Mouse (Mus musculus) myocyte (in vitro differentiated cells): Measurements from ENCODE around the gene Gas2l3. TPM values are rescaled to one million over a fixed set of nuclear protein-coding genes. Genes with fewer than 3 reads are reported as not detected.

ENCODE experiments used
- H3K27me3 ChIP-seq: one replicate; pipeline ENCODE4 v1.6.1; 2011; ENCODE audit not compliant: control insufficient read depth, insufficient read depth, insufficient read length
- H3K36me3 ChIP-seq: one replicate; pipeline ENCODE4 v1.6.1; 2011; ENCODE audit not compliant: control insufficient read depth, insufficient read depth
- H3K4me2 ChIP-seq: one replicate; pipeline ENCODE4 v1.6.1; 2011; ENCODE audit warnings: low read depth, control low read depth
- H3K4me3 ChIP-seq: one replicate; pipeline ENCODE4 v1.5.1; 2011; ENCODE audit warnings: mild to moderate bottlenecking, control low read depth, moderate library complexity
- H3K79me2 ChIP-seq: one replicate; pipeline ENCODE4 v1.6.1; 2011; ENCODE audit not compliant: control insufficient read depth, insufficient read depth
- H3ac ChIP-seq: one replicate; pipeline ENCODE4 v1.6.1; 2011; ENCODE audit not compliant: control insufficient read depth, insufficient read length
- CEBPB ChIP-seq: IDR thresholded peaks from 2 replicates; pipeline ENCODE4 v1.6.1; 2011; ENCODE audit warnings: mild to moderate bottlenecking, moderate library complexity; ENCODE audit not compliant: poor library complexity, insufficient read depth, severe bottlenecking
- E2F4 ChIP-seq: IDR thresholded peaks from one replicate; pipeline ENCODE4 v1.6.1; 2011; ENCODE audit warnings: mild to moderate bottlenecking, control low read depth, moderate library complexity; ENCODE audit not compliant: insufficient read depth
- MAX ChIP-seq: IDR thresholded peaks from one replicate; pipeline ENCODE4 v1.6.1; 2011; ENCODE audit warnings: low read depth, mild to moderate bottlenecking, control low read depth
- MYOD1 ChIP-seq, 3 experiments: IDR thresholded peaks; one replicate each; pipeline ENCODE4 v1.6.1; 2011; ENCODE audit warnings: control low read depth in 2 of 3, low read depth in 2 of 3, mild to moderate bottlenecking in 2 of 3, moderate library complexity in 1 of 3; ENCODE audit not compliant: insufficient read length in 2 of 3, control insufficient read depth in 1 of 3
- MYOG ChIP-seq, 3 experiments: IDR thresholded peaks; one replicate each; pipeline ENCODE4 v1.6.1; 2011; ENCODE audit warnings: control low read depth in 2 of 3, low read depth in 2 of 3, mild to moderate bottlenecking in 2 of 3; ENCODE audit not compliant: insufficient read length in 2 of 3, control insufficient read depth in 1 of 3, insufficient read depth in 1 of 3
- POLR2A ChIP-seq: IDR thresholded peaks from one replicate; pipeline ENCODE4 v1.6.1; 2011; ENCODE audit warnings: low read depth, mild to moderate bottlenecking, control low read depth, moderate library complexity; ENCODE audit not compliant: insufficient read length
- POLR2AphosphoS2 ChIP-seq: IDR thresholded peaks from one replicate; pipeline ENCODE4 v1.6.1; 2011; ENCODE audit warnings: low read depth, control low read depth; ENCODE audit not compliant: insufficient read length
- REST ChIP-seq: IDR thresholded peaks from one replicate; pipeline ENCODE4 v1.6.1; 2011; ENCODE audit warnings: mild to moderate bottlenecking, control low read depth, moderate library complexity; ENCODE audit not compliant: insufficient read depth, insufficient read length
- SRF ChIP-seq: IDR thresholded peaks from one replicate; pipeline ENCODE4 v1.6.1; 2011; ENCODE audit warnings: low read depth; ENCODE audit not compliant: control insufficient read depth, insufficient read length
- TCF12 ChIP-seq: IDR thresholded peaks from one replicate; pipeline ENCODE4 v1.6.1; 2011; ENCODE audit warnings: mild to moderate bottlenecking, control low read depth; ENCODE audit not compliant: poor library complexity, insufficient read depth, severe bottlenecking
- TCF3 ChIP-seq: IDR thresholded peaks from one replicate; pipeline ENCODE4 v1.6.1; 2011; ENCODE audit warnings: low read depth, control low read depth; ENCODE audit not compliant: insufficient read length
- USF1 ChIP-seq: IDR thresholded peaks from one replicate; pipeline ENCODE4 v1.6.1; 2011; ENCODE audit warnings: low read depth, mild to moderate bottlenecking, control low read depth, moderate library complexity
- polyA plus RNA-seq: library from polyadenylated mRNA; unstranded; fragments of >200 nt; fragmentation: generic; extraction: Trizol; gene quantifications from one replicate; pipeline ENCODE4 v1.2.1, GENCODE M21; 2012; ENCODE audit warnings: missing spikeins

Gas2l3 gene
- polyA plus RNA-seq, 1 experiment = 2.6 TPM

DNA sequence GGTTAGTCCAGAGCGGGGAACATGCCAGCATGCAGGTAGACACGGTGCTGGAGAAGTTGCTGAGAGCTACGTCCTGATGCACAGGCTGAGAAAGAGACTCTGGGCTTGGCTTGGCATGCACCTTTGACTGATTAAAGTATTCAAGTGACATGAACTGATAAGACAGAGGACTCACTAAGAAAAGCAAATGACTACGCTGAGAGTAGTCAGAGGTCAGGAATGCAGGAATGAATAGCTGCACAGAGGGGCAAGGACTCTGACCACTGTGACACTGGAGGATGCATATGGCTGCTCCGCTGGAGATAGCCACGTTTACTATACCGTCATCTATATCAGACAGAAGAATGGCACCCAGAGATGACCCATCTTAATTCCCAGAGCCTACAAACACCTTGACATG lies 4.4 kb downstream of the Gas2l3 start:
- no peak overlapping the region for H3K4me2 ChIP-seq
- no peak for TF ChIP-seq MAX
- no peak for TF ChIP-seq REST
- TF ChIP-seq SRF = no peak
- TF ChIP-seq E2F4 = no peak
- TF ChIP-seq POLR2A = no peak
- TF ChIP-seq TCF12 = no peak
- TF ChIP-seq CEBPB = no peak
- no peak for TF ChIP-seq TCF3
- no peak for TF ChIP-seq USF1
- TF ChIP-seq MYOD1 (IDR thresholded peaks at IDR 0.05; ENCODE audit: control insufficient read depth in 1 of 3, insufficient read length in 2 of 3, low read depth in 2 of 3) = no peak
- TF ChIP-seq POLR2AphosphoS2 = no peak
- no peak for TF ChIP-seq MYOG (IDR thresholded peaks at IDR 0.05; ENCODE audit: control insufficient read depth in 1 of 3, insufficient read depth in 1 of 3, insufficient read length in 2 of 3, low read depth in 2 of 3)
- H3K27me3 ChIP-seq = no peaks in the 10 kb centered on the region
- H3ac ChIP-seq = no peak overlapping the region
- H3K4me3 ChIP-seq = no peak overlapping the region
- peaks cover 23% of the 10 kb centered on the region for H3K79me2 ChIP-seq
- no peaks in the 10 kb centered on the region for H3K36me3 ChIP-seq

GRCm38 (mm10) chr10:89437996-89438395 lies 5.8 kb downstream of the Gas2l3 start:
- no peak overlapping the region for H3K4me2 ChIP-seq
- no peaks in the 10 kb centered on the region for H3K36me3 ChIP-seq
- no peak overlapping the region for H3ac ChIP-seq
- H3K27me3 ChIP-seq = no peaks in the 10 kb centered on the region
- H3K79me2 ChIP-seq = peaks cover 23% of the 10 kb centered on the region
- TF ChIP-seq REST (no peak), POLR2A (no peak), MAX (no peak), SRF (no peak), TCF3 (no peak), CEBPB (no peak), MYOD1 (IDR thresholded peaks at IDR 0.05; ENCODE audit: control insufficient read depth in 1 of 3, insufficient read length in 2 of 3, low read depth in 2 of 3) (no peak), E2F4 (no peak), POLR2AphosphoS2 (no peak), TCF12 (no peak)
- no peak overlapping the region for H3K4me3 ChIP-seq

DNA sequence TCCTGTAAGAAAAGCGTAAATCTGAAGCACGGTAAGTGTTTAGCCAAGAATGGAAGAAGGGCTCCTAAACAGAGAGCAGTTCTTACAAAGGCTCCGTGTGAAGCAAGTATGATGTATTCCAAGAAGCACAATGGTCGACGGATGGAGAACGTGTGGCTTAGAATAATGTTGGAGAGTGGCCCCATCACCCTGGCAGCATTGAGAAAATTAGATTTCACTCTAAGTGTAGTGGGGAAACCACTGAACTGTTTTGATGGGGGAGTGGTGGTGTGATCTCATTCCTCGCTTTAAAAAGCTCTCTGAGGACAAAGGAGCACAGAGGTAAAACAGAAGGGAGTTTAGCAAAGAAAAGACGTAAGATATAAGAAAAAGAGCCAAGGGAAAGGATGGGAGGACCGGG lies 6.3 kb downstream of the Gas2l3 start:
- no peak overlapping the region for H3ac ChIP-seq
- no peaks in the 10 kb centered on the region for H3K36me3 ChIP-seq
- TF ChIP-seq MYOD1 (IDR thresholded peaks at IDR 0.05; ENCODE audit: control insufficient read depth in 1 of 3, insufficient read length in 2 of 3, low read depth in 2 of 3) (no peak), CEBPB (no peak), POLR2A (no peak), MYOG (IDR thresholded peaks at IDR 0.05; ENCODE audit: control insufficient read depth in 1 of 3, insufficient read depth in 1 of 3, insufficient read length in 2 of 3, low read depth in 2 of 3) (no peak), POLR2AphosphoS2 (no peak), E2F4 (no peak), USF1 (no peak), MAX (no peak), REST (no peak), SRF (no peak), TCF12 (no peak), TCF3 (no peak)
- H3K4me3 ChIP-seq = no peak overlapping the region
- H3K4me2 ChIP-seq = no peak overlapping the region
- H3K79me2 ChIP-seq = peaks cover 23% of the 10 kb centered on the region
- no peaks in the 10 kb centered on the region for H3K27me3 ChIP-seq

GRCm38 (mm10) chr10:89435920-89436319 lies 7.8 kb downstream of the Gas2l3 start:
- no peaks in the 10 kb centered on the region for H3K27me3 ChIP-seq
- no peak for TF ChIP-seq MYOD1 (IDR thresholded peaks at IDR 0.05; ENCODE audit: control insufficient read depth in 1 of 3, insufficient read length in 2 of 3, low read depth in 2 of 3)
- TF ChIP-seq MYOG (IDR thresholded peaks at IDR 0.05; ENCODE audit: control insufficient read depth in 1 of 3, insufficient read depth in 1 of 3, insufficient read length in 2 of 3, low read depth in 2 of 3) = no peak
- TF ChIP-seq POLR2AphosphoS2 = no peak
- no peak for TF ChIP-seq TCF3
- no peak for TF ChIP-seq SRF
- no peak for TF ChIP-seq E2F4
- TF ChIP-seq USF1 = no peak
- TF ChIP-seq POLR2A = no peak
- no peak for TF ChIP-seq TCF12
- no peak for TF ChIP-seq REST
- no peak for TF ChIP-seq MAX
- TF ChIP-seq CEBPB = no peak
- H3K36me3 ChIP-seq = no peaks in the 10 kb centered on the region
- no peak overlapping the region for H3K4me2 ChIP-seq
- no peak overlapping the region for H3K4me3 ChIP-seq
- H3ac ChIP-seq = no peak overlapping the region
- H3K79me2 ChIP-seq = peaks cover 18% of the 10 kb centered on the region
